Mouse (Mus musculus) adrenal gland, postnatal 4 days (tissue): ENCODE data around the gene Tlr9. TPM values are rescaled to one million over a fixed set of nuclear protein-coding genes. Genes with fewer than 3 reads are reported as not detected.

Source experiments
- DNase-seq, 2 experiments: peaks; one replicate each; pipeline ENCODE4 v3.0.0; 2021 to 2022; ENCODE audit warnings: low spot score in 2 of 2, mixed read lengths in 2 of 2
- total RNA-seq, 2 experiments: library from RNA; stranded (reverse); gene quantifications; 2 replicates each; pipeline ENCODE4 v1.2.3; 2021

Gene Tlr9
- total RNA-seq, 2 experiments from 2014 or later: 1.4 to 1.6 TPM

GRCm38 (mm10) chr9:106203990-106204851 is 18.2 kb upstream of the Tlr9 start:
- no peak for DNase-seq

- DNase-seq: no peak
Measured at GRCm38 (mm10) chr9:106205713-106206290, 16.6 kb upstream of the Tlr9 start.

- DNase-seq: no peak
Measured at GRCm38 (mm10) chr9:106206515-106206914, 15.9 kb upstream of the Tlr9 start.

- DNase-seq: no peak
Measured at GRCm38 (mm10) chr9:106208181-106208580, 14.2 kb upstream of the Tlr9 start.

GRCm38 (mm10) chr9:106209954-106210353 is 12.4 kb upstream of the Tlr9 start:
- DNase-seq: no peak

- no peak for DNase-seq
Measured at GRCm38 (mm10) chr9:106210853-106211609, 11.4 kb upstream of the Tlr9 start.

GRCm38 (mm10) chr9:106211680-106212593 is 10.5 kb upstream of the Tlr9 start:
- DNase-seq: peak; percentile 69 to 81

- no peak for DNase-seq
Measured at GRCm38 (mm10) chr9:106212594-106212981, 9.8 kb upstream of the Tlr9 start.

GRCm38 (mm10) chr9:106215341-106216125 is 6.9 kb upstream of the Tlr9 start:
- no peak for DNase-seq

- no peak for DNase-seq
Measured at GRCm38 (mm10) chr9:106216971-106217370, 5.4 kb upstream of the Tlr9 start.

GRCm38 (mm10) chr9:106220894-106221523 is 1.4 kb upstream of the Tlr9 start:
- no peak for DNase-seq

- DNase-seq: no peak
Measured at GRCm38 (mm10) chr9:106222994-106223393, 596 bp downstream of the Tlr9 start.

- DNase-seq: no peak
Measured at GRCm38 (mm10) chr9:106225469-106226150, 3.2 kb downstream of the Tlr9 start.

GRCm38 (mm10) chr9:106226151-106226682 is 3.8 kb downstream of the Tlr9 start:
- no peak for DNase-seq

- DNase-seq: no peak
Measured at GRCm38 (mm10) chr9:106227790-106228429, 5.5 kb downstream of the Tlr9 start.

- no peak for DNase-seq
Measured at GRCm38 (mm10) chr9:106230051-106230733, 7.8 kb downstream of the Tlr9 start.

GRCm38 (mm10) chr9:106230734-106231106 is 8.3 kb downstream of the Tlr9 start:
- DNase-seq: no peak

GRCm38 (mm10) chr9:106231220-106231619 is 8.8 kb downstream of the Tlr9 start:
- DNase-seq: no peak
